Mouse (Mus musculus) embryo, embryonic 11 days (tissue): ENCODE data around the gene Eif2b2.

Experiments used
- DNase-seq: peaks from one replicate; pipeline ENCODE4 v3.0.0-alpha.2; 2015

The Eif2b2 gene

DNA sequence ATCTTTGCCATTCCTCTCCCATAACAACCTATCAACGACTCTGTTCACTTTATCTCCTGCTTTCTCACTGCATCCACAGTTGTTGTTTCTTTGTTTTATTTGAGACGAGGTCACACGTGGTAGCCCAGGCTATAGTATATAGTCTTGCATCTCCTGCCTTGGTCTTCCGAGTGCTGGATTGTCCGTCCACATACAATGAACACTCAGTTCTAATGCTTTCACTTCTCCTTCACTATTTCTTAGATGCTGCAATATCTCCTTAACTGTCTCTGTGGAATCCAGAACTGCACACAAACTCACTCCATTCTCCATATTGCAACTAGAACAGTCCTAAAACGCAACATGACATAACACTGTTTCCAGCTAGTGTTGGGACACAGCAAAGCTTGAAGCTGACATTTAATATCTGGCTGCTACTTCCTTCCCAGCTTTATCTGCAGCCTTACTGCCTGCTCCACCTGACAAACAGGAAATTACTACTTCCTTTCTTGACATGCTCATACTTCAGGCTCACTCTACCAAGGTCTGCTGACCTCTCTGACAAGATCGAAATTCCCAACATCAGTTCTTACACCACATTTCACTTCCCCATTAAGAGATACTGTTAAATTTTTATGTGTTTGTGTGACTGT, 37.8 kb downstream of the Eif2b2 start:
- DNase-seq, result no peak

- DNase-seq, result peak; percentile 83
Measured at GRCm38 (mm10) chr12:85262489-85262888, 43.2 kb downstream of the Eif2b2 start.

DNA sequence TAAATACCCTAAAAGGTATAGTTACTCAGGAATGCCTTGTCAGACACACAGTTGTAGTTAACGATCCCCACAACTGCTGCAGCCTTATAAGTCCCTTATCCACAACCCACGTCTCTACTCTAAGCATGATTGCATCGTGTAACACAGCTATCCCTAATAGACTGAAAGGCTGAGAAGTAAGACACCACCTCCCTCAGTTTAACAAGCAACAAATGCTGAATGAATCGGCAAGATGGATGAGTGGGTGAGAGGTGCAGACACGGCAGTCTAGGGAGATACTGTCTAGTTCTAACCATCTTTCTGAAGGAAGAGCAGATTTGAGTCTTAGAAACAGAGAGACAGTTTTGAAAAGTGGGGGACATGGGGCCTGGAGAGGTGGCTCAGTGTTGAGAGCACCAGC, 43.9 kb downstream of the Eif2b2 start:
- no peak for DNase-seq

DNA sequence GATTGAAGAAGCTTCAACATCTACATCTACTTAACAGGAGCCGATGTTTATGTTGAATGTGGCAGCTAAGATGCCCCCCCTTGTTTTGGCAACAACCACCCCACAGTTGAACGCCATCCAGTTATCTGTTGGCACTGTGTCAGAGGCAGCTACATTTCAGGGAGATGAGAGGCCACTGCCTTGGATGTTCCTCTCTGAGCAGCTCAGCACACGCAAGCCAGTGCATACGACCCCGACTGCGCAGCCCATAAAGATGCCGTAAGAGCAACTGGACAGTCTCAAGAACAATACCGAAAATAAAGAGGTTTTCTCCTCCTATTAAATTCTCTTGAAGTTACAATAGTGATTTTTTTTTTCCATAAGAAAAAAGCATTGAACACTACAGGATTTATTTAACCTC, 45.2 kb downstream of the Eif2b2 start:
- no peak for DNase-seq

GRCm38 (mm10) chr12:85264940-85265339, 45.7 kb downstream of the Eif2b2 start:
- peak; percentile 69 for DNase-seq

GRCm38 (mm10) chr12:85266248-85266647, 47.0 kb downstream of the Eif2b2 start:
- DNase-seq, result no peak

GRCm38 (mm10) chr12:85269821-85270220, 50.5 kb downstream of the Eif2b2 start:
- DNase-seq, result no peak

- DNase-seq, result peak; percentile 94
Measured at GRCm38 (mm10) chr12:85270319-85270718, 51.0 kb downstream of the Eif2b2 start, which contains the start of gene Mlh3. Gene Mlh3 (minus strand): TSS chr12:85270599.

DNA sequence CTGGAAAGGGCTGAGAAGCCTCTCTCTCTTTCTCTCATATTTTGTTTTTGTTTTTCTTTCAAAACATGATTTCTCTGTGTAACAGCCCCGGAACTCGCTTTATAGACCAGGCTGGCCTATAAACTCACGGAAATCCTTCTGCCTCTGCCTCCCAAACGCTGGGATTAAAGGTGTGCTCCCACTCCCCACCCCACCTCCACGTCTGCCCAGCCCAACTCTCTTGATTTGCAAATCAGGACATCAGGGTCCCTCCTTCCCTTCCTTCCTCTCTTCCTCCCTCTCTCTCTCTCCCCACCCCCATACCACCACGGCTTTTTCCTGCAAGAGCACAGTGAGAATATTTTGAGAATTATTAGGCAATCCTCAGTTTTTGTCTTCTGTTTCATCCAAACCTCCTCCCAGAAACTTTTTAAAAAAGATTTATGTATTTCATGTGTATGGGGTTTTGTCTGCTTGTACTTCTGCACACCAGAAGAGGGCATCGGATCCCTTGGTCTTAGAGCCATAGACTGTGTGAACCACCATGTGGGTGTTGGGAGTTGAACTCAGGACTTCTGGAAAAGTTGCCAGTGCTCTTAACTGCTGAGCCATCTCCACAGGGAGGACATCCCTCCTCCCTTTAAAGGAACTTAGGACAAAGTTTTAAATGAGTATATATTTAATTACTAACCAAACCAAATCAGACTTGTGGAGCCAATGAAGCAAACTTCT, 52.0 kb downstream of the Eif2b2 start:
- DNase-seq, result no peak

DNA sequence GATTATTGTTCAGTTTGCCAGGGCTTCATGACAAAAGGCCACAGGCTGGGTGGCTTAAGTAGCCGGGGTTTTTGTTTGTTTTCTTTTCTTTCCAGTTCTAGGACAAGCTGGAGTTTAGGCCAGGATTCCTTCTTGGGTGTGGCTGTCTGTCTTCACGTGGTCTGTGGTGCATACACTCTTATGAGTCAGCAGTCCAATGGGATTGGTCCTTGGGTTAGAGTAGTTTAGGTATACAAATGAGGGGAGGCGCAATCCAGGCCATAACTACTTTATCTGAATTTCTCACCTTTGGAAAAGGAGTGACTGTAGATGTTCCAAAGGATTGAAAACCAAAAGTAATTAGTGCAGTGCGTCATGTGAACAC, 52.5 kb downstream of the Eif2b2 start:
- no peak for DNase-seq

- DNase-seq, result peak; percentile 40
Measured at GRCm38 (mm10) chr12:85273508-85273907, 54.2 kb downstream of the Eif2b2 start.
